Mouse (Mus musculus): ENCODE results near the gene Bst1.

The Bst1 gene

DNA sequence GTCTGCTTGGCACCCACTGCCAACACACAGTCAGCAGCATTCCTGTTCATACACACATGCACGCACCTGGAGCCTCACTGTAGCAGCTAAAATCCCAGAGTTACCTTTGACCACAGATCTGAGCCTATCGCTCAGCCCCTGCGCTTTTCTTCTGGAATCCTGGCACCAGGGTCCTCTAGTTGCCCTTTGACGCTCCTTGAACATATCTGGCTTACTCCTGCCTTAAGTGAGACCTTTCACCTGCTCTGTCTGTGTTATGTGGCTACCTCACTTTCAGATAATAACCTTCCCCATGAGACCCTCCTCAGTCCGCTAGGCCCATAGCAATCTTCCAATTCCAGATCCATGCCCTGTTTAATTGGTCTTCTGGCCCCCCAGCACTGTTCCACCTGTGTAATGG lies 41.4 kb downstream of the Bst1 start:
- DNase-seq: no peak

DNA sequence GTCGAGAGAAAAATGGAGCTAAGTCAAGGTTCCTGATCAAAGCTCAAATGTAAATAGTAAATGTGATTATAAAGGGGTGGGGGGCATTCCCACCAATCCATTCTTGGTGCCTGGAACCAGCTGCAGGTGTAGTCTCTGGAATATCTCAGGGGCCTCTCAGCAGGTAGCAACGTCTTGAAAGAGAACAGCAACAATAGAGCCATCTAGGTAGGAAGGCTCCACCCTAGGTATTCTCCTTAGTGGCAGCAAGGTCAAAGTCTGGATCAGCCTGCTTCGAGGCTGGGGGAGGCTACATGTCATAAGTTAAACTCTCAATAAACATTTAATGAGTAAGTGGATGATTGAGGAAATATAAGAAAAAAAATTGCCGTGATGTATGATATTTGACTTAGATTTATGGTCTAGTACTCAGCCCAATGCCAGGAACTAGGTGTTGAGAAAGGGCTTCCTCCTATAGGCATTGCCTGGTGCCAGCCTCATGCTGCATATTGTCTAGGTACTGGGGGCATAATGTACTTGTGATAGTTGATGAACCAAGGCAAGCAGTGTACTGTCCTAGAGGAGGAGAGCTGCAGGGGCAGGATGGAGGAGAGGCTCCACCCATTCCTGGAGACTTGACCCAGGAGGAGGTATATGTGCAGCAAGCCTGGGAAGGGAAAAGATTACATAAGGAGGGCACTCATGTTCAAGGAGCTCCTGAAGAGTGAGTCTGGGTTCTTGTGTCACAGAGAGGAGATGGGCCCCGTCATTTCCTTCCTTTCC lies 42.2 kb downstream of the Bst1 start:
- peak; percentile 40 for DNase-seq

DNA sequence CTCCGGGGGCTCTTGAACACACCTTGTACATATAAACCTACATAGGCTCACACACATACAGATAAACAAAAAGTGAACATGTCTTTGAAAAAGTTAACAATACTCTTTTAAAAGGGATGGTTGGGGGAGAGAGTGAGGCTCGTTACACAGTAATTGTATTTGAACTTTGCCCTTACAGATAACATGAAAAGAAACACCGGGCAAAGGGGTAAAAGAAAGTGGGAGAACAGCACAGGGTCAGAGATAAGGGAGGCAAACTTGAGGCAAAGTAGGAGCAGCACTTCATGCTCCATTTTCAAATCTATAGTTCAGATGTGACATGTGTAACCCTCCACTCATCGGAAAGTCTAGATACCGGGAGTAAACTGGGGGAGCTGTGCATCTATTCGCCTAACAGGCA lies 45.0 kb downstream of the Bst1 start:
- no peak for DNase-seq

DNA sequence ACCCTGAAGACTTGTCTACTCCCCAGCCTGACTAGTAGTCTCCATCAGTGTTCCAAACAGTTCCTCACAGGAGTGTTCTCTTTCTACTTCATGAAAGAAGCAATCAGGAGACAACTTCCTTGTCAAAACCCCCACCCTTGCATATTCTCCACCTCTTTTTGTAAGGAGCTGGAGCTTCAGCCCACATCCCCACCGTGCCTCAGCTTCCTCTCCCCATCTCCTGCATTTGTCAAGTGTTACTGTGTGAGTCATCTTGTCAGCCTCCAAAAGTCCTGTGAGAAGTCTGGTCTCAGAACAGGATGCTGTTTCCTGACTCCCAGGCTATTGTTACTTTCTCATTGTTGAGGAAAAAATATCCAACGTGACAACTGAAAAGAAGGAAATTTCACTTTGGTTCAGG lies 46.6 kb downstream of the Bst1 start:
- DNase-seq: no peak

DNA sequence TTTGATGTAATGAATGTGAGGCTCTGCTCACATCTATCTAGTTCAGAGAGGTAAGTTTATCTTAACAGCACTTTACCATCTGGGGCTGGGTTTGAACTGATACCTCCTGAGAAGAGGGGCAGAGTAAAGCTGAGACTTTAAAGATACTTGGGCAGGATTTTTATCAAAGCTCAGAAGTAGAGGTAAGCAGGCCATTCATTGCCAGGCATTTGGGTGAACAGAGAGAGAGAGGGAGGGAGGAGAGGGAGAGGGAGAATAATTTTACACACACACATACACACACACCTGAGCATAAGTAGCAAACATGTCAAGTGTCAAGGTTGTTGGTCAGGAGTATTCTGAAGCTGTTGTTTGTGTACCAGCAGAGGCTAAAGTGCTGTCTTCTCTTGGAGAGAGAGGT lies 49.6 kb downstream of the Bst1 start, which contains the start of gene Cd38:
Cd38 (plus strand) TSS at position 301 of the 400 bp plus-strand sequence.
- DNase-seq: no peak

DNA sequence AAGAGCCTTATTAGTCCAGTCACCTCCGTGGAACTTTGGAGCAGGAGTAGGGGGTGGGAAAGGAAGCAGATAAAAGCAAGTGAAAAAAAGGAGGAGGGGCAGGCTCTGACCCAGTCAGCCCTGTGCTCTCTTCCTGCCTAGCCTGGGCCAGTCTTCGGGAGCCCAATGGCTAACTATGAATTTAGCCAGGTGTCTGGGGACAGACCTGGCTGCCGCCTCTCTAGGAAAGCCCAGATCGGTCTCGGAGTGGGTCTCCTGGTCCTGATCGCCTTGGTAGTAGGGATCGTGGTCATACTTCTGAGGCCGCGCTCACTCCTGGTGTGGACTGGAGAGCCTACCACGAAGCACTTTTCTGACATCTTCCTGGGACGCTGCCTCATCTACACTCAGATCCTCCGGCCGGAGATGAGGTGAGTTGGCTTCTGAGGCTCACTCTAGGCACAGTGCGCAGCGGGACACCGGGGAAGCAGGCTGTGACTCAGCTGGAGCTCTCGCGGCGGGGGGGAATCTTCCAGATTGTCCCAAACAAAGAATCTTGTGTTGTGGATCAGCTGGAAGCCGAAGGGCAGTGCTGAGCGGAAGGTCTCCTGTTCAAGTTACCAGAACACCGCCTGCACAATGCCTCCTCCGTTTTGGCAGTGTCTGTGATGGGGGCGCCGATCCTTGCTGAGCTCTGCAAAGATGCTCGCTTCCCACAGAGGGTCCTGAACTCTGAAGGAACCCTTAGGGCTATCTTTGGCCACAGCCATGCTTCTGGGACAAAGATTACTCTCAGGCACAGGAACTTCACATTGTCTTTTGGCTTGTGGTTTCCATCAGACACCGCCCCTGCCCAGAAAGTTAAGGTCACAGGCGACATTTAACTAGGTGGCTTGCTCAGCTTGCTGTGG lies 50.3 kb downstream of the Bst1 start:
- peak; percentile 52 for DNase-seq

DNA sequence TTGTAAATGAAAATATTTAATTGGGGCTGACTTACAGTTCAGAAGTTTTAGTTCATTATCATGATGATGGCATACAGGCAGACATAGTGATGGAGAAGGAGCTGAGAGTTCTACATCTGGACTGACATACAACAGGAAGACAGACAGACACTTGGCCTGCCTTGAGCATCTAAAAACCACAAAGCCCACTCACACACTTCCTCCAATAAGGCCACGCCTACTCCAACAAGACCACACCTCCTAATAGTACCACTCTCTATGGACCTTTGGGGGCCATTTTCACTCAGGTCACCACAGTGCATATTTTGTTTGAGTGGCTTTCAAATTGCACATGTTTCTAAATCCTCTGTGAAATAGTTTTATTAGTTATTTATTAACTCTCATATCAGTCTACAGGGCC lies 53.2 kb downstream of the Bst1 start:
- no peak for DNase-seq

DNA sequence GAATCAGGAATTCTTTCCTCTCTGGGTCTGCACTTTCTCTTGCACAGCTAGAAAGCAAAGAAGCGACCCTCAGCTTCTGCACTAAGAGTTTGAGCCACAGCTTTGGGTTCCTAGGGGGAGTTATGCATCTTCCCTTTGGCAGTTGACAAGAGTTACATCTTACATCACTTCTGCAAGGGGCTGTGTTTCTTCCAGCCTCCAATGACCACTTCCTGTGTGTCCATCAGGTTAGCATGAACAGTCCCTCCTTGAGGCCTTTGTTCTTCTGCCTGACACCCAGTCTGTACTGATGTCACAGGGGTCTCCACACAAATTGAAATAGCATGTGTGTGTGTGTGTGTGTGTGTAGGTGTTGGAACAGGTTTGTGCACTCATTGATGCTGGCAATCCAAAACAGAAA lies 54.0 kb downstream of the Bst1 start:
- DNase-seq: no peak

DNA sequence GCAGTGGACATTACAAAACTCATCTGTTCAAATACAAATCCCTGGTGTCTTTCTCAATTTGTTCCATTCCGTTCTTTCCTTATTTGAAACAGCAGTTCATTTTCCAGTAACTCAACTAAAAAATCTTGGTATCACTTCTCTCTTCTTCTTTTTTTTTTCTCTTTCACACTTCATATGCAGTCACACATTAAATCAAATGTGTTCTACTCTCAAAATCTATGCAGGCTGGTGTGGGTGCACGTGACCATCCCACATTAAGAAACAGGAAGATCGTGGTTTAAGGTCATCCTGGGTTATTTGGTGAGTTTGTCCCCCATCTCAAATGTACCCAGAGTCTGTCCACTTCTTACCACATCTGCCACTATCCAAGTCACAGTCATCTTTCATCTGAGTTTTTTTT lies 63.3 kb downstream of the Bst1 start:
- DNase-seq: no peak

DNA sequence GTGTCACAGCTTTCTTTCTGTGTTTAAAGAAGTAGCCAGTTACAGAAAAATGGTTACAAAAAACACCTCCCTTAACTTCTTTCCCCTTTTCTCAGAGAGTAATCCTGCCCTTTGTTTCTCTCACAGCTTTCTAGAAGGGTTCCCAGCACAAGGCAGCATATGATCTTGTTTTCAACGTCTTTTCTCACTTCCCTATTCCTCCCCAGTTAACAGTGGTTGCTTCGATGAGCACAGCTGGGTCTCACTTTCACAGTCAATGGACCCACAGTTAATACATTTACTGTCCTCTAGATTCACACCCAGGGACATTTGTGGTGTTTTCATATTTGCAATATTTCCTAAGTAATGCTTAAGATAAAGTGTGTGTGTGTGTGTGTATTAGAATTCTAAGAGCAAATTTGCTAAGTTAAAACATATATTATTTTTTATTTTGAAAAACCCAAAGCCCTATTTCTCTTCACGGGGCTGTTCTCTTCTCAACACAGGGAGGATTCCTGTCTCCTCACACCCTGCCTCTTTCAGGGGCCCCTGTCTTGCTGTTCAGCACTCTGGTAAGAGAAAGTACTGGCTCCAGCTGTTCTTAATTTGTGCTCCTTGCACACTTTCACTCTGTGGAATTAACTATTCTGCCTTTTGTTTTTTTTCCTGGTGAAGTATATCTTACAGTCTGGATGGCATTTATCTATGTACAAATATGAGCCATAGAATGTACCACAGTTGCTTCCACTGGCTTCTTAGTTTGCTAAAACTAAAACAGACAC lies 66.6 kb downstream of the Bst1 start:
- no peak for DNase-seq

DNA sequence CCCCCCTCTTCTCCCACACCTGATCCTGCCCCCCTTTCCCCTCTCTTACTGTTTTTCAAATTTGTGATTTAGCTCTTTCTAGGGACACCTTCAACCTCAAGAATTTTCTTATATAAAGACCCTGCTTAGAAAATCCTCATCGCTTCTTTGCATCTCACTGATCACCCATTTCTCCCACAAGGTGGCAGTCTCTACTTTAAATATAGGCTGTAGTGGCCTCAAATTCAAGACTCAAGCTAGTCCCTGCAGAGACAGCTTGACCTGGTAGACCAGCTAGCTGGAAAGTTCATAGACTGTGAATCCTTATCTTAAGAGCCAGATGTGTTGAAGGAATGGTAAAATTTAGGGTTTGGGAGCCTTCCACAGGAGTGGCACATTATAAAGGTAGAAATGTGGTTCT lies 73.7 kb downstream of the Bst1 start:
- peak; percentile 81 for DNase-seq
